Mouse (Mus musculus) hindbrain, embryonic 13.5 days (tissue): ENCODE data around the gene Bbs5. TPM values are rescaled to one million over a fixed set of nuclear protein-coding genes. Genes with fewer than 3 reads are reported as not detected.
"Not testable (repeated sequence)": the region's sequence is repeated elsewhere in the genome, so short reads cannot be mapped to it uniquely, and the experiment has no call there.

ENCODE experiments used
- ATAC-seq: fragments of 200-750 bp; cut with Nextera tagmentation; 2 replicates; pipeline ENCODE4 v1.8.0; 2017; ENCODE audit warnings: moderate TSS enrichment; ENCODE audit not compliant: low FRiP score
- H3K27ac ChIP-seq: fragments of 300-500 bp; sonication (generic); 2 replicates; pipeline ENCODE4 v1.5.1; 2015; ENCODE audit warnings: inconsistent platforms, mild to moderate bottlenecking, moderate library complexity
- H3K27me3 ChIP-seq: fragments of 300-500 bp; sonication (generic); 2 replicates; pipeline ENCODE4 v1.6.1; 2015; ENCODE audit warnings: mild to moderate bottlenecking, inconsistent platforms
- H3K36me3 ChIP-seq: fragments of 300-500 bp; sonication (generic); 2 replicates; pipeline ENCODE4 v1.6.1; 2015; ENCODE audit warnings: mild to moderate bottlenecking, inconsistent platforms
- H3K4me1 ChIP-seq: fragments of 300-500 bp; sonication (generic); replicated peaks from 2 replicates; pipeline ENCODE4 v1.6.1; 2015; ENCODE audit warnings: inconsistent platforms
- H3K4me2 ChIP-seq: fragments of 300-500 bp; sonication (generic); 2 replicates; pipeline ENCODE4 v1.6.1; 2015; ENCODE audit warnings: inconsistent platforms, mild to moderate bottlenecking, moderate library complexity
- H3K4me3 ChIP-seq: fragments of 300-500 bp; sonication (generic); 2 replicates; pipeline ENCODE4 v1.5.1; 2015; ENCODE audit warnings: mild to moderate bottlenecking, inconsistent platforms
- H3K9ac ChIP-seq: fragments of 300-500 bp; sonication (generic); 2 replicates; pipeline ENCODE4 v1.6.1; 2015; ENCODE audit warnings: mild to moderate bottlenecking, inconsistent platforms
- H3K9me3 ChIP-seq: fragments of 300-500 bp; sonication (generic); 2 replicates; pipeline ENCODE4 v1.6.1; 2016; ENCODE audit warnings: inconsistent platforms
- WGBS: fragments of 180-500 bp; shearing (Covaris S2); methylation state at CpG from one replicate; pipeline ENCODE4 v1.1.7; 2015; 5-methylcytosine and 5-hydroxymethylcytosine counted together
- polyA plus RNA-seq: library from polyadenylated mRNA; unstranded; fragments of >200 nt; fragmentation: Nextera tagmentation; extraction: Ambion mirVana; gene quantifications from 2 replicates; pipeline ENCODE4 v1.2.1, GENCODE M21; 2015

Gene Bbs5
- polyA plus RNA-seq, 1 experiment from 2014 or later = 23.5 TPM

DNA sequence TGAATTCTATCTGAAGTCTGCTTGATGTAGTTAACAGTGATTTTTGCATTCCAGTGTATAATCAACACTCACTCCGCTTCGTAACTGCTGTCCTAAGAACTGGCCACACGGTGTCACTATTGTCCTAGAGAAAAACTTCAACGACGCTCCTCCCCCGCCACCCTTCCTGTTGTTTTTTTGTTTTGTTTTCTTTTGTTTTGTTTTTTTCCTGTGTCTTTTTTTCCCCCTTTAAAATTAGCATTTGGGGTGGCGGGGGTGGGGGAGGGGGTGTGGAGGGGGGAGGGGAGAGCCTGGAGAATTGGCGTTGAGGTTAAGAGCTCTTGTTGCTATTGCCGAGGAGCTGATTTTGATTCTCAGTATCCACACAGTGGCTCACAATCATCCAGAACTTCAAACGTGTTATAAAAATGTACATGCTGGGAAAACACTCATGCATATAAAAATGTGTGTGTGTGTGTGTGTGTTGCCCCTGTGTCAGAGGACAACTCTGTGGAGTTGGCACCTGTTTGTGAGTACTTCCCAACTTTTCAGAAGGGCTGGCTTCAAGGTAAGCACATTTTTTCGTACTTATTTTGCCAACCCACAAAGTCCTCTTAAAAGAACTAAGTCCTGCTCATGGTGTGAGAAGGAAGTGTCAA, 11.8 kb upstream of the Bbs5 start:
- Histone ChIP-seq H3K36me3 (no peaks in the 10 kb centered on the region), H3K4me2 (peak overlapping the region; percentile 44), H3K27me3 (no peaks in the 10 kb centered on the region), H3K4me1 (0 out of 2 replicates have a peak, but pooled peaks cover 2% of the 10 kb centered on the region), H3K4me3 (peak overlapping the region; percentile 27), H3K27ac (no peak overlapping the region), H3K9me3 (no peaks in the 10 kb centered on the region), H3K9ac (no peak overlapping the region)
- ATAC-seq = no peak
- WGBS = 8% methylated on average over 11 of the region's 11 CpGs

- Histone ChIP-seq H3K4me3 (no peak overlapping the region), H3K9me3 (no peaks in the 10 kb centered on the region), H3K9ac (no peak overlapping the region), H3K27me3 (no peaks in the 10 kb centered on the region), H3K4me2 (no peak overlapping the region), H3K4me1 (0 out of 2 replicates have a peak, but pooled peaks cover 3% of the 10 kb centered on the region), H3K36me3 (no peaks in the 10 kb centered on the region), H3K27ac (no peak overlapping the region)
- no peak for ATAC-seq
- WGBS = 69% methylated on average over 6 of the region's 6 CpGs
Measured at GRCm38 (mm10) chr2:69635807-69636206, 11.2 kb upstream of the Bbs5 start.

GRCm38 (mm10) chr2:69637989-69638388, 9.0 kb upstream of the Bbs5 start:
- not testable (repeated sequence) for H3K4me3 ChIP-seq, H3K4me1 ChIP-seq, H3K9ac ChIP-seq, H3K9me3 ChIP-seq, ATAC-seq, H3K4me2 ChIP-seq, H3K27ac ChIP-seq, H3K27me3 ChIP-seq, H3K36me3 ChIP-seq
- 79% methylated on average over 7 of the region's 7 CpGs for WGBS

- Histone ChIP-seq H3K4me2 (peak overlapping the region; percentile 19; the same call in 1 of the 2 replicates), H3K4me1 (0 out of 2 replicates have a peak, but pooled peaks cover 3% of the 10 kb centered on the region), H3K27ac (no peak overlapping the region), H3K9me3 (no peaks in the 10 kb centered on the region), H3K27me3 (no peaks in the 10 kb centered on the region), H3K36me3 (no peaks in the 10 kb centered on the region), H3K4me3 (no peak overlapping the region), H3K9ac (no peak overlapping the region)
- WGBS = 57% methylated on average over 10 of the region's 10 CpGs
- peak; percentile 71 for ATAC-seq
Measured at GRCm38 (mm10) chr2:69640100-69640499, 6.9 kb upstream of the Bbs5 start.

DNA sequence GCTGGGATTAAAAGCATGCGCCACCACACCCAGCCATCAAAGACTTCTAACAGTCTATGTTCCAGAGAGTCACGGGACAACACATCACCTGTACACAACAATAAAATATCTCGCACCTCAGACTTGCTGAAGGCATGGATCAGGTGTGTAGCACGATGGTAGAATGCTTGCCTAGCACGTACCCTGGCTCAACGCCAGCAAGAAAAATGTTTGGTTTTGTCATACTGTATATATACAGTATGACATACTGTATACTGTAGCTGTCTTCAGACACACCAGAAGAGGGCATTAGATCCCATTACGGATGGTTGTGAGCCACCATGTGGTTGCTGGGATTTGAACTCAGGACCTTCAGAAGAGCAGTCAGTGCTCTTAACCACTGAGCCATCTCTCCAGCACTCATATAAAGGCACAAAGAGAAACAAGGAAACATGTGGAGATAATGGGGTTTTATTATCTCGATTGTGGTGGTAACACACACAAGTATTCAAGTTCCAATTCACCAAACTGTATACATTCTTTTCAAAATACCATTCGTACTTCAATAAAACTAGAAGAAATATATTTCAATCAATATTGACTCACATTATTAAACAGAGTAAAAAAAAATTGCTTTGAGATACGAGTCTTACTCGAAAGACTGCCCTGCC, 1.9 kb upstream of the Bbs5 start:
- Histone ChIP-seq H3K4me1 (peaks cover 13% of the 10 kb centered on the region), H3K27me3 (no peaks in the 10 kb centered on the region), H3K9me3 (no peaks in the 10 kb centered on the region), H3K4me2 (no peak overlapping the region), H3K36me3 (0 out of 2 replicates have a peak, but pooled peaks cover 3% of the 10 kb centered on the region), H3K27ac (no peak overlapping the region), H3K4me3 (no peak overlapping the region), H3K9ac (no peak overlapping the region)
- ATAC-seq = no peak
- 95% methylated on average over 11 of the region's 11 CpGs for WGBS

- Histone ChIP-seq H3K27me3 (no peaks in the 10 kb centered on the region), H3K4me2 (no peak overlapping the region), H3K4me1 (peaks cover 11% of the 10 kb centered on the region), H3K36me3 (peaks cover 28% of the 10 kb centered on the region), H3K9ac (no peak overlapping the region), H3K27ac (no peak overlapping the region), H3K9me3 (no peaks in the 10 kb centered on the region), H3K4me3 (no peak overlapping the region)
- ATAC-seq = no peak
- 89% methylated on average over 5 of the region's 5 CpGs for WGBS
Measured at GRCm38 (mm10) chr2:69649716-69650115, 2.7 kb downstream of the Bbs5 start.

GRCm38 (mm10) chr2:69659326-69659725, 12.4 kb downstream of the Bbs5 start:
- Histone ChIP-seq H3K27me3 (no peaks in the 10 kb centered on the region), H3K36me3 (peaks cover 84% of the 10 kb centered on the region), H3K27ac (no peak overlapping the region), H3K4me2 (no peak overlapping the region), H3K4me3 (no peak overlapping the region), H3K4me1 (no peaks in the 10 kb centered on the region), H3K9me3 (no peaks in the 10 kb centered on the region), H3K9ac (no peak overlapping the region)
- WGBS = 97% methylated on average over 4 of the region's 4 CpGs
- no peak for ATAC-seq

- Histone ChIP-seq H3K27me3 (no peaks in the 10 kb centered on the region), H3K27ac (no peak overlapping the region), H3K4me1 (no peaks in the 10 kb centered on the region), H3K4me3 (no peak overlapping the region), H3K36me3 (peaks cover 66% of the 10 kb centered on the region), H3K9me3 (no peaks in the 10 kb centered on the region), H3K9ac (no peak overlapping the region), H3K4me2 (no peak overlapping the region)
- WGBS = 89% methylated on average over 13 of the region's 13 CpGs
- ATAC-seq = no peak
Measured at GRCm38 (mm10) chr2:69663827-69664476, 17.0 kb downstream of the Bbs5 start.

DNA sequence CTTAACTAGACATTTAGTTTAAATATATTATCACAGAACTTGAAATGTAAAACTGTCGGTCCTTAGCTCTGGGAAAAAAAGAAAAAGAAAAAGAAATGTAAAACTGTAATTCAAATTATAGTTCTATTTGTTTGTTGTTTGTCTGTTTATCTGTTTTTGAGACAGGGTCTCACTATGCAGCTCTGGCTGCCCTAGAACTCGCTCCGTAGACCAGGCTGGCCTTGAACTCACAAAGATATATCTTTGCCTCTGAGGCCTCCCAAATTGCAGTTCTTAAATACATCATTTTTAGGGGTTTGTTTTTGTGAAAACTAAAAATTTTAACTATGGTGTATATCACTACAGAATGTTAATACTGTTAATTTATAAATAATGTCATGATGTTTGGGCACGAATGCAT, 20.7 kb downstream of the Bbs5 start:
- Histone ChIP-seq H3K36me3 (peaks cover 36% of the 10 kb centered on the region), H3K4me2 (no peak overlapping the region), H3K27me3 (no peaks in the 10 kb centered on the region), H3K4me3 (no peak overlapping the region), H3K9me3 (no peaks in the 10 kb centered on the region), H3K27ac (no peak overlapping the region), H3K4me1 (no peaks in the 10 kb centered on the region), H3K9ac (no peak overlapping the region)
- WGBS = 95% methylated on average over 4 of the region's 4 CpGs
- ATAC-seq = no peak

DNA sequence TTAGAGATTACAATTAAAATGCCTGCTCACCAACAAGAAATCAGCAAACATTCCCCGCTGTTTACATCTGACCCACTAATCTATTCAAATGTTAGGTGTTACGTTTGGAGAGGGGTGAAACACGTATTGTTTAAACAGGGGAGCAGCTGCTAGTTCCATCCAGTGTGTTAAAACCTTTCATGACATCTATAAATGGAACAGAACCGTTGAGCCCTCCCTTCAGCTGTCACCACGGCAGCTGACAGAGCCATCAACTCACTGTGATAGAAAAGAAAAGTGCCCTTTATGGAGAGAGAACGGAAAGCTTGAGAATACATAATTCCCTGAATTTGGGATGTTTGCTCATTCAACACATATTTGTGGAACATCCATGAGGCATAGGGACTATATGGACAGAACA, 21.4 kb downstream of the Bbs5 start:
- Histone ChIP-seq H3K27ac (no peak overlapping the region), H3K4me1 (no peaks in the 10 kb centered on the region), H3K36me3 (peaks cover 28% of the 10 kb centered on the region), H3K9me3 (no peaks in the 10 kb centered on the region), H3K27me3 (no peaks in the 10 kb centered on the region), H3K4me3 (no peak overlapping the region), H3K4me2 (no peak overlapping the region), H3K9ac (no peak overlapping the region)
- ATAC-seq = no peak
- 73% methylated on average over 6 of the region's 6 CpGs for WGBS

GRCm38 (mm10) chr2:69669853-69670252, 22.9 kb downstream of the Bbs5 start, which contains the start of gene Klhl41:
TSS of gene Klhl41 (plus strand) at chr2:69670120.
- no peak for ATAC-seq
- WGBS = 92% methylated on average over 9 of the region's 9 CpGs
- no peaks in the 10 kb centered on the region for H3K27me3 ChIP-seq
- no peak within 1 kb of the TSS for H3K27ac ChIP-seq
- H3K36me3 ChIP-seq = peaks cover 17% of the 10 kb centered on the region
- no peak within 1 kb of the TSS for H3K4me3 ChIP-seq
- H3K9ac ChIP-seq = no peak within 1 kb of the TSS
- H3K4me2 ChIP-seq = no peak within 1 kb of the TSS
- H3K4me1 ChIP-seq = no peaks in the 10 kb centered on the region
- no peaks in the 10 kb centered on the region for H3K9me3 ChIP-seq

GRCm38 (mm10) chr2:69673723-69674122, 26.8 kb downstream of the Bbs5 start:
- H3K9ac ChIP-seq = no peak overlapping the region
- 62% methylated on average over 5 of the region's 5 CpGs for WGBS
- no peaks in the 10 kb centered on the region for H3K9me3 ChIP-seq
- no peak overlapping the region for H3K4me3 ChIP-seq
- no peaks in the 10 kb centered on the region for H3K36me3 ChIP-seq
- no peak overlapping the region for H3K27ac ChIP-seq
- ATAC-seq = no peak
- H3K4me2 ChIP-seq = no peak overlapping the region
- no peaks in the 10 kb centered on the region for H3K27me3 ChIP-seq
- H3K4me1 ChIP-seq = no peaks in the 10 kb centered on the region
